Mouse (Mus musculus) hindbrain, embryonic 11.5 days (tissue): Measurements from ENCODE around the gene Dusp21. TPM values are rescaled to one million over a fixed set of nuclear protein-coding genes. Genes with fewer than 3 reads are reported as not detected.

Source experiments
- ATAC-seq: fragments of 200-750 bp; cut with Nextera tagmentation; 2 replicates; pipeline ENCODE4 v1.8.0; 2017; ENCODE audit warnings: mild to moderate bottlenecking, moderate TSS enrichment, moderate library complexity; ENCODE audit not compliant: low FRiP score
- DNase-seq: peaks from one replicate; pipeline ENCODE4 v3.0.0-alpha.2; 2015; ENCODE audit warnings: low spot score
- H3K27ac ChIP-seq: fragments of 300-500 bp; sonication (generic); 2 replicates; pipeline ENCODE4 v1.5.1; 2014; ENCODE audit warnings: mild to moderate bottlenecking, low read depth, low read length
- H3K27me3 ChIP-seq: fragments of 300-500 bp; sonication (generic); 2 replicates; pipeline ENCODE4 v1.6.1; 2014; ENCODE audit warnings: mild to moderate bottlenecking, low read length, moderate library complexity, mixed read lengths; ENCODE audit not compliant: control insufficient read depth, insufficient read depth
- H3K36me3 ChIP-seq: fragments of 300-500 bp; sonication (generic); 2 replicates; pipeline ENCODE4 v1.6.1; 2014; ENCODE audit warnings: mild to moderate bottlenecking, low read length, moderate library complexity, mixed read lengths; ENCODE audit not compliant: control insufficient read depth, insufficient read depth
- H3K4me1 ChIP-seq: fragments of 300-500 bp; sonication (generic); replicated peaks from 2 replicates; pipeline ENCODE4 v1.6.1; 2014; ENCODE audit warnings: low read length, mixed read lengths; ENCODE audit not compliant: control insufficient read depth, insufficient read depth
- H3K4me2 ChIP-seq: fragments of 300-500 bp; sonication (generic); replicated peaks from 2 replicates; pipeline ENCODE4 v1.6.1; 2014; ENCODE audit warnings: mild to moderate bottlenecking, low read depth, low read length
- H3K4me3 ChIP-seq: fragments of 300-500 bp; sonication (generic); 2 replicates; pipeline ENCODE4 v1.5.1; 2014; ENCODE audit warnings: low read depth, low read length
- H3K9ac ChIP-seq: fragments of 300-500 bp; sonication (generic); 2 replicates; pipeline ENCODE4 v1.6.1; 2014; ENCODE audit warnings: low read depth, low read length
- H3K9me3 ChIP-seq: fragments of 300-500 bp; sonication (generic); 2 replicates; pipeline ENCODE4 v1.6.1; 2016; ENCODE audit warnings: low read length; ENCODE audit not compliant: control insufficient read depth
- WGBS: fragments of 180-500 bp; shearing (Covaris S2); extraction: QIAGEN DNeasy Blood & Tissue Kit; methylation state at CpG from one replicate; pipeline ENCODE4 v1.1.7; 2014; 5-methylcytosine and 5-hydroxymethylcytosine counted together
- polyA plus RNA-seq: library from polyadenylated mRNA; unstranded; fragments of >200 nt; fragmentation: Nextera tagmentation; extraction: Ambion mirVana; gene quantifications from 2 replicates; pipeline ENCODE4 v1.2.1, GENCODE M21; 2014

Gene Dusp21
- polyA plus RNA-seq, 1 experiment from 2014 or later: not detected

DNA sequence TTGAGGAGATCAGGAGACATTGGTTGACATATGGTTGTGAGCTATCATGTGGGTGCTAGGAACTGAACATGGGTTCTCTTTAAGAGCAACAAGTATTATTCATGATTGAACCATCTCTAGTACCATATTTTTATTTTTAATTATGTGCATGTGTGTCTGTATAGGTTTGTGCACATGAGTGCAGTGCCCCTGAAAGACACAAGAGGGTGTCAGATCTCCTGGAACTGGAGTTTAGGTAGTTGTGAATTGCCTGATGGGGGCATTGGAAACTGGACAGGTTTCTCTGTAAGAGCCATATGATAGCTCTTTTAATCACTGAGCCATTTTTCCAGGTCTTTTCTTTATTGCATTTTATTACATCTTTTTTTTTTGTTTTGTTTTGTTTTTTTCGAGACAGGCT lies 23.3 kb downstream of the Dusp21 start:
- Histone ChIP-seq H3K27ac (no peak overlapping the region), H3K36me3 (no peaks in the 10 kb centered on the region), H3K9me3 (no peaks in the 10 kb centered on the region), H3K4me3 (no peak overlapping the region), H3K4me1 (no peaks in the 10 kb centered on the region), H3K27me3 (no peaks in the 10 kb centered on the region), H3K9ac (no peak overlapping the region), H3K4me2 (no peak overlapping the region)
- ATAC-seq (no peak), DNase-seq (no peak)
- 100% methylated on average over 1 of the region's 1 CpGs for WGBS

GRCm38 (mm10) chrX:18174831-18175230 lies 29.2 kb downstream of the Dusp21 start:
- Histone ChIP-seq H3K4me3 (no peak overlapping the region), H3K4me1 (no peaks in the 10 kb centered on the region), H3K4me2 (no peak overlapping the region), H3K36me3 (no peaks in the 10 kb centered on the region), H3K27ac (no peak overlapping the region), H3K9ac (no peak overlapping the region), H3K9me3 (no peaks in the 10 kb centered on the region), H3K27me3 (no peaks in the 10 kb centered on the region)
- DNase-seq: no peak
- no peak for ATAC-seq
- 52% methylated on average over 4 of the region's 4 CpGs for WGBS

GRCm38 (mm10) chrX:18177803-18178202 lies 32.1 kb downstream of the Dusp21 start:
- 84% methylated on average over 4 of the region's 4 CpGs for WGBS
- ATAC-seq: no peak
- H3K36me3 ChIP-seq: no peaks in the 10 kb centered on the region

GRCm38 (mm10) chrX:18179492-18179891 lies 33.8 kb downstream of the Dusp21 start:
- WGBS: 79% methylated on average over 1 of the region's 1 CpGs
- H3K4me3 ChIP-seq: no peak overlapping the region
- no peaks in the 10 kb centered on the region for H3K36me3 ChIP-seq
- no peaks in the 10 kb centered on the region for H3K4me1 ChIP-seq
- no peaks in the 10 kb centered on the region for H3K9me3 ChIP-seq
- H3K27ac ChIP-seq: no peak overlapping the region
- DNase-seq: no peak
- no peak overlapping the region for H3K9ac ChIP-seq
- no peaks in the 10 kb centered on the region for H3K27me3 ChIP-seq
- no peak for ATAC-seq
- H3K4me2 ChIP-seq: no peak overlapping the region

More at GRCm38 (mm10) chrX:18177803-18178202, 32.1 kb downstream of the Dusp21 start:
- H3K4me1 ChIP-seq: no peaks in the 10 kb centered on the region
- no peak overlapping the region for H3K4me3 ChIP-seq
- DNase-seq: no peak
- no peaks in the 10 kb centered on the region for H3K27me3 ChIP-seq
- no peak overlapping the region for H3K4me2 ChIP-seq
- H3K9me3 ChIP-seq: no peaks in the 10 kb centered on the region
- H3K9ac ChIP-seq: no peak overlapping the region
- no peak overlapping the region for H3K27ac ChIP-seq

DNA sequence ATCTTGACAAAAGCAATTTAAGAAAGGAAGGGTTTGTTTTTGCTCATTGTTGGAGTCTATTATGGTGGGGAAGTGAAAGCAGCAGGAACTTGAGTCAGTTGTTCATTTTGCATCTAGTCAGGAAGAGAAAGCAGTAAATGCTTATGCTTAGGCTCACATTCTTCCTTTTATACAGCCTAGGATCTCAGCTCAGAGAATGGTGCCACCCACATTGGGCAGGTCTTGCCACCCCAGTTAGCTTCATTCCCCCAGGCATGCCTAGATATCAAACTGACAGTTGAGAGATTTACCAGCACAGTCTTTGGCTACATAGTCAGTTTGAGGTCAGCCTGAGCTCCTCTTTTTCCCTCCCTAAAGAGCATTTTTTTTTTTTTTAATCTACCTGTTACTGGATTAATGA lies 41.5 kb downstream of the Dusp21 start:
- Histone ChIP-seq H3K9ac (no peak overlapping the region), H3K36me3 (no peaks in the 10 kb centered on the region), H3K4me1 (no peaks in the 10 kb centered on the region), H3K27ac (no peak overlapping the region), H3K4me3 (no peak overlapping the region), H3K9me3 (no peaks in the 10 kb centered on the region), H3K4me2 (no peak overlapping the region), H3K27me3 (no peaks in the 10 kb centered on the region)
- DNase-seq (no peak), ATAC-seq (no peak)

DNA sequence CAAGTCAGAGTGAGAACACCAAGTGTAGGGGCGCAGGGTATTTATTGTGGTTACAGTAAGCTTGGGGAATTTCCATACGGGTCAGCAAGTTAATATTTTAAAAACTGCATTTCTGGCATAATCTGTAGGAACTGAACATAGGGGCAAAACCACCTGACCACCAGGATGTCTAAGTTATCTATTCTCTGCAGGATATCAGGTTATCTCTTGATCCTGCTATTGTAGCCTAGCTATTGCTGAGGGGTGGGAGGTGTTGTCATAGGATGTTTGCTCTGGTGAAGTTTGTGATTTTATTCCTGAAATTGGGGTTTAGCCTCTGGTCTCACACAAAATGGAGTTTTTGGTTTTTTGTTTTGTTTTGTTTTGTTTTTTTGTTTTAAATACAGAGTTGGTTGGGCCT lies 42.6 kb downstream of the Dusp21 start:
- Histone ChIP-seq H3K4me1 (no peaks in the 10 kb centered on the region), H3K27ac (no peak overlapping the region), H3K4me3 (no peak overlapping the region), H3K4me2 (no peak overlapping the region), H3K9me3 (no peaks in the 10 kb centered on the region), H3K9ac (no peak overlapping the region), H3K27me3 (no peaks in the 10 kb centered on the region), H3K36me3 (no peaks in the 10 kb centered on the region)
- WGBS: 88% methylated on average over 2 of the region's 2 CpGs
- no peak for DNase-seq
- no peak for ATAC-seq

Other genes with a start within 250 kb of the Dusp21 start
- 35.3 and 36.2 TPM in 2 replicates for gene Kdm6a, start 16.7 kb downstream of the Dusp21 start, polyA plus RNA-seq